Mouse (Mus musculus): ENCODE results near the gene Fance. TPM values are rescaled to one million over a fixed set of nuclear protein-coding genes. Genes with fewer than 3 reads are reported as not detected.
"Not testable (repeated sequence)": the region's sequence is repeated elsewhere in the genome, so short reads cannot be mapped to it uniquely, and the experiment has no call there.

Gene Fance
- polyA plus RNA-seq, 1 experiment, result 13.7 TPM

DNA sequence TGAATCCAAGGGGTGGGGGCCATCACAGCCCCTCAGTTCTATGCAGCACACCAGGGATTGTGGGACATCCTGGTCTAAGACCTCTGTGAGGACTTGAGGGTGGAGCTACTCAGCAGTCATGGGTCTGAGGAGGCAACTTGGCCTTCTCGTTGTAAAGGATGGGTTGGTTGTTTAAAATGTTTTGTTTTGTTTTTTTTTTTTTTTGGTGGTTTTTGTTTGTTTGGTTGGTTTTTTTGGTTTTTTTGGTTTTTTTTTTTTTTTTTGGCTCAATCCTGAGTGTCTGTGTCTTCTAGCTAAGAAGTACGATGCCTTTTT, 16.9 kb downstream of the Fance start:
- Histone ChIP-seq H3K4me1 (ENCODE audit: control insufficient read depth, insufficient read depth, low read length) (peaks cover 6% of the 10 kb centered on the region), H3K27ac (ENCODE audit: insufficient read depth, low read length) (no peak overlapping the region), H3K4me3 (ENCODE audit: insufficient read depth, low read length) (no peak overlapping the region)
- no peak for TF ChIP-seq CTCF (IDR thresholded peaks at IDR 0.05; ENCODE audit: extremely low read depth, insufficient read depth, low read length)

DNA sequence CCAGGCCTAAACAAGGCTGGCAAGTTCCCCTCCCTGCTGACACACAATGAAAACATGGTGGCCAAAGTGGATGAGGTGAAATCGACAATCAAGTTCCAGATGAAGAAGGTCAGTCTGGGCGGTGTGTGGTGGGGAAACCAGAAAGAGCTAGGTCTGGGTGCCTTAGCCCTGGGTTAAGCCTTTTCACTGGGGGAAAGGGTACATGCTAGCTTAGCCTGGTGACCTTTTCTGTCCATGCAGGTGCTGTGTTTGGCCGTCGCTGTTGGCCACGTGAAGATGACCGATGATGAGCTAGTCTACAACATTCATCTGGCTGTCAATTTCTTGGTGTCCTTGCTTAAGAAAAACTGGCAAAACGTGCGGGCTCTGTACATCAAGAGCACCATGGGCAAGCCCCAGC, 17.3 kb downstream of the Fance start:
- H3K27ac ChIP-seq (ENCODE audit: insufficient read depth, low read length); H3K4me1 ChIP-seq (ENCODE audit: control insufficient read depth, insufficient read depth, low read length); H3K4me3 ChIP-seq (ENCODE audit: insufficient read depth, low read length): not testable (repeated sequence)

- H3K4me3 ChIP-seq (ENCODE audit: insufficient read depth, low read length), result no peak overlapping the region
- no peak overlapping the region for H3K27ac ChIP-seq (ENCODE audit: insufficient read depth, low read length)
- 0 out of 2 replicates have a peak, but pooled peaks have one; percentile 21 for TF ChIP-seq POLR2A (IDR thresholded peaks at IDR 0.05; ENCODE audit: extremely low read depth, insufficient read depth, low read length)
- TF ChIP-seq CTCF (IDR thresholded peaks at IDR 0.05; ENCODE audit: extremely low read depth, insufficient read depth, low read length), result no peak
- H3K4me1 ChIP-seq (ENCODE audit: control insufficient read depth, insufficient read depth, low read length), result peaks cover 6% of the 10 kb centered on the region
Observed at GRCm38 (mm10) chr17:28331241-28332112, 18.2 kb downstream of the Fance start.

- no peak for TF ChIP-seq POLR2A (IDR thresholded peaks at IDR 0.05; ENCODE audit: extremely low read depth, insufficient read depth, low read length)
- no peak for TF ChIP-seq CTCF (IDR thresholded peaks at IDR 0.05; ENCODE audit: extremely low read depth, insufficient read depth, low read length)
- Histone ChIP-seq H3K4me3 (ENCODE audit: insufficient read depth, low read length) (no peak overlapping the region), H3K27ac (ENCODE audit: insufficient read depth, low read length) (no peak overlapping the region), H3K4me1 (ENCODE audit: control insufficient read depth, insufficient read depth, low read length) (peaks cover 6% of the 10 kb centered on the region)
Observed at GRCm38 (mm10) chr17:28332113-28332914, 19.0 kb downstream of the Fance start.

DNA sequence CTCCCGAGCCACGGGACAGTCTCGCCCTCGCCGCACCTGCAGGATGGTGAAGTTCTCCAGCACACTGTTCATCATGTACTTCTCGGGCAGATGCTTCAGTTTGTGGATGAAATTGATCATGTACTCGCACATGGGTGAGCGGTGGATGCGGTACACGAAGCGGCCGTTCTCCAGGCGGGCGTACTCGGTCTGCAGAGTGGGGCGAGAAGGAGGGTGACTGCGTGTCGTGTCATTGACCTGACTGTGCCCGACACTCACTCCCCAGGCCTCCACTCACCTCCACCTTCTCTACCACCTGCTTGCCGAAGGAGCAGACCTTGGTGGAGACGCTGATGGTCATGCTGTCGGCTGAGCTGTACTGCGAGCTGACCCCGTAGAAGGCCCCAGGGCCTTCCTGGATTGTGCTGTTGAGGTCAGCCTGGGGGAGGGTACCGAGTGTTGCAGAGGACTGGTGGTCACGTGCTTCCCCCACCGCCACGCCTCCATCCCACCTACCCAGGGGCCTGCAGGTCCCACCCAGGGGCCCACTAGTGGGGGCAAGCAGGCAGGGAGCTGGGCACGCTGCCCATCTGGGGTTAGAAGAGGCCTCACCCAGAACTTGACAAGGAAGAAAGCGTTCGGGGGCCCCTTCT, 19.7 kb downstream of the Fance start:
- Histone ChIP-seq H3K4me1 (ENCODE audit: control insufficient read depth, insufficient read depth, low read length) (peaks cover 2% of the 10 kb centered on the region), H3K4me3 (ENCODE audit: insufficient read depth, low read length) (no peak overlapping the region), H3K27ac (ENCODE audit: insufficient read depth, low read length) (no peak overlapping the region)
- TF ChIP-seq CTCF (IDR thresholded peaks at IDR 0.05; ENCODE audit: extremely low read depth, insufficient read depth, low read length), result no peak
- no peak for TF ChIP-seq POLR2A (IDR thresholded peaks at IDR 0.05; ENCODE audit: extremely low read depth, insufficient read depth, low read length)

GRCm38 (mm10) chr17:28335267-28335666, 21.9 kb downstream of the Fance start:
- no peak overlapping the region for H3K4me3 ChIP-seq (ENCODE audit: insufficient read depth, low read length)
- H3K27ac ChIP-seq (ENCODE audit: insufficient read depth, low read length), result no peak overlapping the region

GRCm38 (mm10) chr17:28337547-28337946, 24.2 kb downstream of the Fance start:
- H3K27ac ChIP-seq (ENCODE audit: insufficient read depth, low read length), result no peak overlapping the region
- no peak overlapping the region for H3K4me3 ChIP-seq (ENCODE audit: insufficient read depth, low read length)
- H3K4me1 ChIP-seq (ENCODE audit: control insufficient read depth, insufficient read depth, low read length), result peaks cover 2% of the 10 kb centered on the region
- TF ChIP-seq CTCF (IDR thresholded peaks at IDR 0.05; ENCODE audit: extremely low read depth, insufficient read depth, low read length) (no peak), POLR2A (IDR thresholded peaks at IDR 0.05; ENCODE audit: extremely low read depth, insufficient read depth, low read length) (no peak)

More at GRCm38 (mm10) chr17:28335267-28335666, 21.9 kb downstream of the Fance start:
- peaks cover 2% of the 10 kb centered on the region for H3K4me1 ChIP-seq (ENCODE audit: control insufficient read depth, insufficient read depth, low read length)
- TF ChIP-seq POLR2A (IDR thresholded peaks at IDR 0.05; ENCODE audit: extremely low read depth, insufficient read depth, low read length) (no peak), CTCF (IDR thresholded peaks at IDR 0.05; ENCODE audit: extremely low read depth, insufficient read depth, low read length) (no peak)

GRCm38 (mm10) chr17:28340578-28340977, 27.3 kb downstream of the Fance start:
- H3K4me1 ChIP-seq (ENCODE audit: control insufficient read depth, insufficient read depth, low read length), result no peaks in the 10 kb centered on the region
- TF ChIP-seq CTCF (IDR thresholded peaks at IDR 0.05; ENCODE audit: extremely low read depth, insufficient read depth, low read length) (no peak), POLR2A (IDR thresholded peaks at IDR 0.05; ENCODE audit: extremely low read depth, insufficient read depth, low read length) (no peak)
- no peak overlapping the region for H3K27ac ChIP-seq (ENCODE audit: insufficient read depth, low read length)
- no peak overlapping the region for H3K4me3 ChIP-seq (ENCODE audit: insufficient read depth, low read length)

- no peaks in the 10 kb centered on the region for H3K4me1 ChIP-seq (ENCODE audit: control insufficient read depth, insufficient read depth, low read length)
- TF ChIP-seq POLR2A (IDR thresholded peaks at IDR 0.05; ENCODE audit: extremely low read depth, insufficient read depth, low read length) (no peak), CTCF (IDR thresholded peaks at IDR 0.05; ENCODE audit: extremely low read depth, insufficient read depth, low read length) (no peak)
- no peak overlapping the region for H3K4me3 ChIP-seq (ENCODE audit: insufficient read depth, low read length)
- H3K27ac ChIP-seq (ENCODE audit: insufficient read depth, low read length), result no peak overlapping the region
Observed at GRCm38 (mm10) chr17:28341091-28341490, 27.8 kb downstream of the Fance start.
